Mouse (Mus musculus): ENCODE results near the gene Usp32.

Usp32 gene

DNA sequence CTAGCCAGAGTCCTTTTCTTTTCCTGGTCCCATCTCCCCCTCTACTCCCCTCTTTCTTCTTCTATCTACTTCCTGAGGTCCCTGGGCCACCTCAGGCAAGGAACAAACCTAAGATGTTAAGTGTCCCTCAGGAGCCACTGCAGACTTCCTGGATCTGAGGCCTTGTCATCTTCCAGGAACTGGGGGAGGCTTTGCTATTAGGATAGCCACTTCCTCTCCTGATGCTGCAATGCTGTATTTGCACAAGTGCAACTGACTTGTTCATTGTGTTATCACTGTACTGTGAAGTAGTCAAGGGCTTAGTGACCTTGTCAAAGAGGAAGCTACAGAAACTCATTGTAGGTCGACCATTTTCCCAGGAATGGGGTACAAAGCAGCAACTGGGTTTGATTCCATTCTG lies 160.6 kb downstream of the Usp32 start:
- no peak for DNase-seq (ENCODE audit: low spot score)

- DNase-seq (ENCODE audit: low spot score): peak; percentile 61
These were observed 161.8 kb downstream of the Usp32 start for GRCm38 (mm10) chr11:84978113-84978512.

- no peak for DNase-seq (ENCODE audit: low spot score)
These were observed 162.5 kb downstream of the Usp32 start for GRCm38 (mm10) chr11:84977385-84977952.

DNA sequence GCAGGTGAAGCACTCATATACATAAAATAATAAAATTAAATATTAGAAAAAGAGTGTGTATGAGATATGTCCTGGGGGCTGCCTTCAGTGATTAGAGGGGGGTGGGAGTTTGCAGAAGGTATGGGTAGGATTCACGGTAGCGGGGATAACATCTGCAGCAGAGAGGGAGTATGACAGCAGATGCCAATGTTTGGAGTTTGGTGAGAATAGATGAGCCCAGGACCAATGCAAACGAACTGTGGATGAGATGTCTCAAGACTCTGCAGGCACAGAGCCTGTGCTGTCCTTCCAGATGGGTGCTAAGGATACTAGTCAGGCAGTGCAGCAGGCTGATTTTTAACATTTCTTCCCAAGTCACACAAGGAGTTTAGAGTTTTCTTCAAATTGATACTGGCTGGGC lies 163.3 kb downstream of the Usp32 start:
- DNase-seq (ENCODE audit: low spot score): no peak

DNA sequence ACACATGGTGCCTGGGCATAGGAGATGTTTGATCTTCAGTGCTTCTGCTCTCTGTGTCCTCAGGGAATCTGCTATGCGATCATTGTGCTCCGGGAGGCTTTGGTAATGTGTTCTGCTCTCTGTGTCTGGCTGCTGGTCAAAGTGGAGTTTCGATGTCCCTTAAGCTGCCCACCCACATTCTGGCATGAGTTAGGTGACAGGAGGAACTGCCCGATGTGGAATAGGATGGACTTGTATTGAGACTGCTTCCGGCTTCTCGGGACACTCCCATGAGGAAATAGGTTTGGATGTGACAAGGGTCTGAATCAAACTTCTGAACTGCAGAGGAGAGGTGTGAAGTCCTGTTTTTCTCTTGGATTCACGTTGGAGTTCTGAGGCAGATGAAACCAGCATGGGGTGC lies 165.4 kb downstream of the Usp32 start:
- no peak for DNase-seq (ENCODE audit: low spot score)

- DNase-seq (ENCODE audit: low spot score): no peak
These were observed 166.3 kb downstream of the Usp32 start for GRCm38 (mm10) chr11:84973661-84974060.

DNA sequence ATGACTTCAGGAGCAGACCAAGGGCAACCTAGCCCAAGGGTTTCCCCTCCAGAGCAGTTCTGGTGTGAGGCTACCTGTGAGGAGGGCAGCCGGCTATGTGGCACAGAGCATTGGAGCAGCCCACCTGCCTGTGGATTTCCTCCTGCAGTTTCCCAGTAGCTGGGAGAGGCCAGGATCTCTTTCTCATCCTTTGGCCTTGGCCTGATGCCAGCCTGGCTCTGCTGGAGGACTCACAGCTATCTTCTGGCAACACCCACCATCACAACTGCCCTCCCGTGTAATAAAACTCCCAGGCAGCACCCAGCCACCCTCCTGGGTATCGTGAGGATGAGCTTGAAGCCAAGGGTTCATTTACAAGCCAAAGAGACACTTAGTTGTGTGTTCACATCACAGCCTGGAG lies 167.9 kb downstream of the Usp32 start:
- DNase-seq (ENCODE audit: low spot score): no peak

DNA sequence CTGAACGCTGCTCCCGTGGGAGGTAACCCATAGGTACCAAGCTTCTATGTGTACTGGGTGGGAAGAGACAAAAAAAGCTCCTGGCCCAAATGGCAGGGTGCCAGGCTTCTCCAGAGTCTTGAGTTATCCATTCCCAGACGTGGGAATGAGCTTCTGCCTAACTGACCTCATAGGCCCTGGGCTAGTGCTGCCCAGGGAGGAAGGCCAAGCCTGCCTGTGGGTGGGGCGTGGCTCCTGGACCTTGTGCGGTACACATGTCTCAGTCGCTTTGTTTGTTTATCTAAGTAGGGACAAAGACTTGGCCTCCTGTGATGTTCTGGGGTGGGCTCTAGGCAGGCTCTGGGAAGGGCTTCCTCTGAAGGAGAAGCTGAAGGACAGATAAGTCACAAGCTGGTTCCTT lies 171.2 kb downstream of the Usp32 start:
- no peak for DNase-seq (ENCODE audit: low spot score)

DNA sequence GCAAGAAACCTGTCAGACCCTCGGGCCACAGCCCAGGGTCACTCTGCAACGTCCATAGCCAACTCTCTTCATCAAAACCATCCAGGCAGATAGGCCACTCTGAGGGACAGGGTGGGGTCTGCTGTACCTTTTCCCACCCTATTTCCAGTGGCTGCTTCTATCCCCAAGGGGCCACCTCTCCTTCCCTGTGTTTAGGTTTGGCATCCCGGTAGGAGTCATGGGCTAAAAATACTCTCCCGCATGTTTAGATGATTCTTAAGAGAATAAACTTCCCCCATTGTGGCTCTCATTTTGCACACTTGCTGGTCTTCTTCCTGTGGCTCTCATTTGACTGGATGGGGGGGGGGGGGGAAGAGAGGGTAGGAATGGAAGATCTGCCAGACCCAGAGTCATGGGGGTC lies 171.7 kb downstream of the Usp32 start:
- DNase-seq (ENCODE audit: low spot score): no peak

- peak; percentile 68 for DNase-seq (ENCODE audit: low spot score)
These were observed 172.8 kb downstream of the Usp32 start for GRCm38 (mm10) chr11:84967113-84967512.

- DNase-seq (ENCODE audit: low spot score): no peak
These were observed 173.3 kb downstream of the Usp32 start for GRCm38 (mm10) chr11:84966696-84967095.

- no peak for DNase-seq (ENCODE audit: low spot score)
These were observed 176.4 kb downstream of the Usp32 start for GRCm38 (mm10) chr11:84963556-84963955.

DNA sequence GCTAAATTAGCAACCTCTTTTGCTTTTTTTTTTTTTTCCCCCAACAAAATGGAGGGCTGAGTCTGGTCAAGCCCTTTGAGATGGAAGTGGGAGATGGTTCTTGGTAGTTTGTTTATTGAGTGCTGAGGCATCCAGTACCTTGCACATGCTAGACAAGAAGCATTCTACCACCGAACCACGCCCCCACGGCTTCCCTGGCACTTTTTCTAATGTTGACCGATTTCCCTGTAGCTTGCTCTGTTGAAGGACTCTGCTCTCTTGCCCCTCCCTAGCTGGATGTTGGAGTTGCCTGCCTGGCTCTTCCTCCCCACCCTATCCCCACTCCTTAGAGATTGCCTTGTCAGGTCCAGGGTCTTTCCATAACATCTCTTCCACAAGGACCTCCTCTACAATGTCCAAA lies 177.4 kb downstream of the Usp32 start:
- DNase-seq (ENCODE audit: low spot score): no peak

GRCm38 (mm10) chr11:84961571-84961970 lies 178.4 kb downstream of the Usp32 start:
- DNase-seq (ENCODE audit: low spot score): no peak

- DNase-seq (ENCODE audit: low spot score): peak; percentile 10
These were observed 179.2 kb downstream of the Usp32 start for GRCm38 (mm10) chr11:84960780-84961179.

- DNase-seq (ENCODE audit: low spot score): no peak
These were observed 179.7 kb downstream of the Usp32 start for GRCm38 (mm10) chr11:84960291-84960690.

DNA sequence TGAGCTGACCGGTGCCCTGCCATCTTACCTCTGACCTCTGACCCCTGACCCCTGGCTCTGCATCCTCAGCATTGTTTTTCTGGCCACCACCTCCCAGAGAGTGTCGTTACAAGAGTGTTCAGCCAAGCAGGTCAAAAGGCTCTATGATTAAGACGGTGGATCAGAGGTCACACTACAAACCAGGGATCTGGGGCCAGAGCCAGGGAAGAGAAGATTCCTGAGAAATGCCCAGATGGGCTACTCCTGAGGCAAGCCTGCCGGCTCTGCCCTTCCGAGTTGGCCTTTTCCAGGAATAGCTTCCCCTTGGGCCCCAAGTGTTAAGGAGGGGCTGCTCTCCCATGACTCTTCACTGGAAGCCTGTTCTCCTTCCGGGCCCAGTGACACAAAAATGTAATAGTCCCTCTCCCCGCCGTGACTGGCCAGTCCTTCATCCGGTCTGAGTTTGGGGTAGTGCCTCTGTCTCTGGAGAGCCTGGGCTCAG lies 180.2 kb downstream of the Usp32 start:
- DNase-seq (ENCODE audit: low spot score): peak; percentile 38

GRCm38 (mm10) chr11:84959181-84959580 lies 180.8 kb downstream of the Usp32 start:
- no peak for DNase-seq (ENCODE audit: low spot score)

DNA sequence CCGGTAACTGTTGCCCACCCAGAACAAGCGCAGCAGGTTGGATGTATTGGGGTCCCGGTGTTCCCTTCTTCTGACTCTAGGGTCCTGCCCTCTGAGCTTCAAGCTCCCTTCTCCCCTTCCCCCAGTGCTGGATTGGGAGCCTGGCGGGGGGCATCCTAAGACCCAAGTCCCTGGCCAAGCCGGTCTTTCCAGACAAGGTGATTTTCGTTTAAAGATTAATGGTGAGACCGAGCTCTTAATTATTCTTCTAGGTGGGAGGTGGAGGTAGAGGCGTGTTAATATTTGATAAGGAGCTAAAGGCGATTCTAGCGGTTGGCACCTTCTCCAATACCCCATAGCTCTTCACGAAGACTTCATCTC lies 181.7 kb downstream of the Usp32 start:
- peak; percentile 28 for DNase-seq (ENCODE audit: low spot score)

- peak; percentile 53 for DNase-seq (ENCODE audit: low spot score)
These were observed 182.2 kb downstream of the Usp32 start, which contains the start of gene Car4 for GRCm38 (mm10) chr11:84957591-84958270. TSS of gene Car4 (plus strand) at chr11:84957786.

DNA sequence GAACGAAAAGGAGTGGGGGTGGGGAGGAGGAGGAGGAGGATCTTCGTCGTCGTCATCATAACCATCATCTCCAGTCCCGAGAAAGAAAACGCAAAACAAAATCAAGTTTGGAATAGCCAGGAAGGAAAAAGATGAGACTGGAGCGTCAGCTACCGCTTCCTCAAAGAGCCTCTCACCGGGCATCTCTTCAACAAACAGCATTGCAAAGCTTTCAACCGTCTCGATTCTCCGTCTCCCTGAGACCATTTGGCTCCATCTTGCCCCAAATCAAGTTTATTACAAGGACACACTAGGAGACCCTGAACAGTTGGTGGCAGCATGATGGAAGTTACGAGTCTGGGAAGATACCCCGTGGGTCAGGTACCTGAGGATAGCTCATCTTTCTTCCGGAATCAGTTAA lies 182.8 kb downstream of the Usp32 start:
- DNase-seq (ENCODE audit: low spot score): peak; percentile 15

GRCm38 (mm10) chr11:84956400-84956799 lies 183.6 kb downstream of the Usp32 start:
- DNase-seq (ENCODE audit: low spot score): no peak

DNA sequence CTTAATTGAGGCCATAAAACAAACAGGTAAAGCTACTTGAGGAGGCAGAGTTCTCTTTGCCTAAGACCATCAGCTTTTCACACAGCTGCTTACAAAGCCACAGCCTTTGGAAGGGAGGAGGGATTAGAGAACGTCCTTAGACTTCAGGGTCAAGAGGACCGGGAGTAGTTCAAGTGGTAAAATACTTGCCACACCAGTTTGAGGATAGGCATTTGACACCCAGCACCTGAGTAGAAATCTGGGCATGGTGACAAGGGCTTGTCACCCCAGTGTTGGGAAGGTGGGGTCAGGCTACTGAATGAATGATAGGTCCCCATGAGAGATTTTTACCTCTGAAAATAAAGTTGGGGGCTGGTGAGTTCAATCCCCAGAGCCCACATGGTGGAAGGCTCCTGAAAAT lies 187.3 kb downstream of the Usp32 start:
- no peak for DNase-seq (ENCODE audit: low spot score)

GRCm38 (mm10) chr11:84948526-84948925 lies 191.4 kb downstream of the Usp32 start:
- no peak for DNase-seq (ENCODE audit: low spot score)
